Mouse (Mus musculus) WW6 (cell line): ENCODE data around the gene Aifm3.
"Not testable (repeated sequence)": the region's sequence is repeated elsewhere in the genome, so short reads cannot be mapped to it uniquely, and the experiment has no call there.

Experiments used
- DNase-seq: peaks from one replicate; pipeline ENCODE4 v3.0.0-alpha.2; 2013; ENCODE audit warnings: low read depth, low spot score

Gene Aifm3

DNA sequence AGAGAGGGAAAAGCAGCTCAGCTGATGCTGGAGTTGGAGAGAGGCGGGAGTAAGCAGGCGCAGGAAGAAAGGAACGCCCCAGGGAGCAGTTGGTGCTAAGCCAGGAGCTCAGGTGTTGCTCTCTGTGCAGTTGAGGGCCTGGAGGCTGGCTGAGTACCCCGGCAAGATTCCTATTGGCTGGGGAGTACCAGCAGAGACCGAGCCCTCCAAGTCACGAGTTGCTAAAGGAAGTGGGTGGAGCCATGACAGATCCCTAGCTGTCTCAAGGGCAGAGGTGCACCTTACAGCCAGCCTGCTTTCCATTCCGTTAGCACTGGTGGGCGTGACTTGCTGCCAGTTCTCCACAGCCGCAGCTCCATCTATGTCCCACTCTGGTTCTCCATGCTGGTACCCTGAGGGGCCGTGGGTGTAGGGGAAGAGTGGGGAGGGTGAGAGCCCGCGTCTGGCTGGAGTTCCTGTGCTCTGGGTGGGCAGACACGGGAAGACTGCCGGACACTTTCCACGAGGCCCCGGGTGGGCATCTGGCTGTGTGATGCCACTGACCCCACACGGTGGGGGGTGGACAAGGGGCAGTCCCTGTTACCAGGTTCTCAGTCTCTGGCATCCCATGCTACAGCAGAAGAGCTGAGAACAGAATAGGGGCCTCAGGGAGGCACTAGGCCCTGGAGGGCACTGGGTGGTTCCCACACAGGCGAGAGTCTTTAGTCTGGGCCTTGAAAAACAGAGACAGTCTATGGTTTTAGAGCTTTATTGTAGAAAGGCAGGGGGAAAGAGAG lies 64.7 kb downstream of the Aifm3 start:
- peak; percentile 91 for DNase-seq

- not testable (repeated sequence) for DNase-seq
Observed at GRCm38 (mm10) chr16:17554702-17555101, 65.3 kb downstream of the Aifm3 start.

DNA sequence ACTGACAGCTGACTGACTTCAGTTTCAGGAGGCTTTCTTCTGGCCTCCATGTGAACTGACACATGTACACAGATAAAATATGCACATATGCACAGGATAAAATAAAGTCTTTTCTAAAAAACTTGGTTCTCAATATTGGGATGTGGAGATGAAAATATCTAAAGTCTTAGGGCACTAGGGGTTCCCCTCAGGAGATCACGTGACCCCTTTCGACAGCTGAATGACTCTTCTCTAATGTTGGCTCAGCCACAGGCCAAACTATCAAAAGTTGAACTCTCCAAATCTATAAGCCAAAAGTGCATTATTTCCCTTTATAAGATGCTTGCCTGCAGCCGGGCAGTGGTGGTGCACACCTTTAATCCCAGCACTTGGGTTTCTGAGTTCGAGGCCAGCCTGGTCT lies 66.8 kb downstream of the Aifm3 start:
- no peak for DNase-seq

DNA sequence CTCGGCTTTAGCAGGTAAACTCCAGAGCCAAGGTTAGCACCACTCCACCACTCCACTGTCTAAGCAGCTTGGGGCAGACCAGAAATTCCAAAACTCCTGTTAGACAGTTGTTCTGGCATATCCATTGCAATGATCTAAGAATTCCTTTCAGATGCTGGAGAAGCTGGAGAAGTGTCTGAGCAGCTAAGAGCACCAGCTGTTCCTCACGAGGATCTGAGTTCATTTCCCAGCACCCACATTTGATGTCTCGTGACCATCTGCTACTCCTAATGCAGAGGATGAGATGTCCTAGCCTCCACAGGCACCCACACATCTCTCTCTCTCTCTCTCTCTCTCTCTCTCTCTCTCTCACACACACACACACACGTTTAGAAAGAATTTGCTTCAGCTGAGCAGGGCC lies 67.5 kb downstream of the Aifm3 start:
- DNase-seq = no peak
